10 mouse cellular contexts compared by ENCODE assay signal in genomic region chr5:118563590-118563989, GRCm38 (mm10). TPM values are rescaled to one million over a fixed set of nuclear protein-coding genes. Genes with fewer than 3 reads are reported as not detected.
DNase-seq lines count a peak whose midpoint lies in the region; ATAC-seq and TF ChIP-seq lines count a peak whose summit lies in the region.
"Had no signal": no experiment of that assay in that cellular context is flagged by ENCODE, and none has a peak within 500 bp of the region (broad histone marks: within the 10 kb centered on the region; RNA-seq: fewer than 3 reads in every experiment).

No protein-coding gene starts in this region.

- peaks cover 26% of the 10 kb centered on the region for H3K4me1 ChIP-seq in hindbrain, postnatal 0 days (ENCODE audit: insufficient read depth, low read length)
- H3K4me1 ChIP-seq in intestine, embryonic 15.5 days (replicated peaks) = peaks cover 19% of the 10 kb centered on the region

- H3K9me3 ChIP-seq in hindbrain, postnatal 0 days (ENCODE audit: low read length) = no peaks in the 10 kb centered on the region
- H3K9me3 ChIP-seq in intestine, embryonic 15.5 days = no peaks in the 10 kb centered on the region

- H3K9ac ChIP-seq in hindbrain, postnatal 0 days (replicated peaks; ENCODE audit: low read length) = no peak overlapping the region
- H3K9ac ChIP-seq in intestine, embryonic 15.5 days = no peak overlapping the region

- H3K4me3 ChIP-seq in hindbrain, postnatal 0 days (ENCODE audit: low read length) = no peak overlapping the region
- no peak overlapping the region for H3K4me3 ChIP-seq in intestine, embryonic 15.5 days (replicated peaks)

- TF ChIP-seq CTCF in hindbrain, postnatal 0 days (IDR thresholded peaks at IDR 0.05; ENCODE audit: low read depth) = no peak

- intact Hi-C loops in gastrocnemius, postnatal 36 days (cut with DNase I) = no loop called here

- peak; percentile 25 for DNase-seq in gastrocnemius, postnatal 25 days
- DNase-seq in gastrocnemius, postnatal 36 days = no peak
- DNase-seq in 3T3-L1 (ENCODE audit: low read depth, low spot score) (peak; percentile 64), MEL-GATA-1-ER (ENCODE audit: extremely low read depth, low read depth) (peak; percentile 62)
- no peak for DNase-seq in hindbrain, postnatal 0 days (ENCODE audit: low spot score)
- DNase-seq in adrenal gland, postnatal 4 days (ENCODE audit: low spot score in 2 of 2) = no peak
- DNase-seq: kidney, postnatal 4 days had no signal

- 0 out of 2 replicates have a peak overlapping the region, but pooled peaks have one; percentile 14 for H3K4me2 ChIP-seq in hindbrain, postnatal 0 days (ENCODE audit: low read depth, low read length)
- H3K4me2 ChIP-seq in intestine, embryonic 15.5 days (replicated peaks) = no peak overlapping the region

- H3K27ac ChIP-seq in hindbrain, postnatal 0 days = no peak overlapping the region
- no peak overlapping the region for H3K27ac ChIP-seq in intestine, embryonic 15.5 days

- 41% methylated on average over 6 of the region's 6 CpGs for WGBS in hindbrain, postnatal 0 days
- 64% methylated on average over 6 of the region's 6 CpGs for WGBS in intestine, embryonic 15.5 days

- H3K27me3 ChIP-seq in hindbrain, postnatal 0 days (ENCODE audit: insufficient read depth, low read length) = no peaks in the 10 kb centered on the region
- H3K27me3 ChIP-seq in intestine, embryonic 15.5 days (replicated peaks) = no peaks in the 10 kb centered on the region

- ATAC-seq in hindbrain, postnatal 0 days = no peak
- no peak for ATAC-seq in inflammation-experienced regulatory T-cells, adult 6 months
- no peak for ATAC-seq in intestine, embryonic 15.5 days
- ATAC-seq: activated CD4-positive, CD25-positive, alpha-beta regulatory T cell, adult 4 months had no signal

- no peaks in the 10 kb centered on the region for H3K36me3 ChIP-seq in hindbrain, postnatal 0 days (ENCODE audit: insufficient read depth, low read length)
- H3K36me3 ChIP-seq in intestine, embryonic 15.5 days = no peaks in the 10 kb centered on the region

RNA-seq across cellular contexts. Expression of gene Med13l, which starts 3.1 kb away (rescaled TPM):
- 10 to 100 TPM; 19.7 to 22.7 TPM for total RNA-seq in gastrocnemius, postnatal 25 days (2021)
- 10 to 100 TPM; 20.4 to 22.4 TPM for total RNA-seq in gastrocnemius, postnatal 36 days (2021)
- total RNA-seq in hindbrain, postnatal 0 days (2014; rRNA removed) = 27.1 and 28.9 TPM in 2 replicates
- 9.8 and 11.3 TPM in 2 replicates for polyA plus RNA-seq in hindbrain, postnatal 0 days (2015; fragmentation: Nextera tagmentation; extraction: Ambion mirVana)
- 10 to 100 TPM; 12.0 to 28.2 (median 22.7) TPM for polyA plus RNA-seq in inflammation-experienced regulatory T-cells, adult 6 months (2017; shearing (Covaris generic))
- total RNA-seq in adrenal gland, postnatal 4 days (2021) = 10 to 100 TPM; 49.9 to 55.3 TPM
- 9.7 and 10.0 TPM in 2 replicates for polyA plus RNA-seq in intestine, embryonic 15.5 days (2015; fragmentation: Nextera tagmentation; extraction: Ambion mirVana)

Comparison
In these comparisons a context has a peak if more than half of its experiments do, and no peak if none do; other contexts are left out.
1. DNase-seq: peak in gastrocnemius, postnatal 25 days (single experiment), 3T3-L1 (single experiment) and MEL-GATA-1-ER (single experiment); none in gastrocnemius, postnatal 36 days (0 of 2), hindbrain, postnatal 0 days (single experiment) and adrenal gland, postnatal 4 days (0 of 2).